ENCODE assay signal across 24 mouse cellular contexts in genomic region chr10:96921181-96921580, GRCm38 (mm10).
DNase-seq lines count a peak whose midpoint lies in the region; ATAC-seq lines count a peak whose summit lies in the region.
"Had no signal": no experiment of that assay in that cellular context is flagged by ENCODE, and none has a peak within 500 bp of the region (broad histone marks: within the 10 kb centered on the region; RNA-seq: fewer than 3 reads in every experiment).

No protein-coding gene starts in this region.

- 97% methylated on average over 1 of the region's 1 CpGs for WGBS in midbrain, embryonic 11.5 days
- 89% methylated on average over 1 of the region's 1 CpGs for WGBS in midbrain, embryonic 16.5 days

- no peaks in the 10 kb centered on the region for H3K4me1 ChIP-seq in midbrain, embryonic 11.5 days (ENCODE audit: control insufficient read depth, insufficient read depth, low read length)
- H3K4me1 ChIP-seq in midbrain, embryonic 16.5 days (ENCODE audit: control insufficient read depth, insufficient read depth, low read length): no peaks in the 10 kb centered on the region
- H3K4me1 ChIP-seq: embryonic facial prominence, embryonic 10.5 days; forebrain, embryonic 10.5 days; heart, embryonic 15.5 days; hindbrain, embryonic 13.5 days had no signal

- H3K9me3 ChIP-seq in midbrain, embryonic 11.5 days (ENCODE audit: control insufficient read depth, low read length): peaks cover 7% of the 10 kb centered on the region; the same call in 1 of the 2 replicates
- H3K9me3 ChIP-seq in midbrain, embryonic 16.5 days (replicated peaks; ENCODE audit: control insufficient read depth, low read length, poor library complexity, severe bottlenecking): peaks cover 9% of the 10 kb centered on the region; the same call in 1 of the 2 replicates

- no peak overlapping the region for H3K4me3 ChIP-seq in midbrain, embryonic 11.5 days (ENCODE audit: low read depth, low read length)
- no peak overlapping the region for H3K4me3 ChIP-seq in midbrain, embryonic 16.5 days (ENCODE audit: low read depth, low read length)
- H3K4me3 ChIP-seq: embryonic facial prominence, embryonic 10.5 days; forebrain, embryonic 10.5 days; heart, embryonic 15.5 days; hindbrain, embryonic 13.5 days had no signal

- H3K36me3 ChIP-seq in midbrain, embryonic 11.5 days (ENCODE audit: control insufficient read depth, insufficient read depth, low read length): no peaks in the 10 kb centered on the region
- no peaks in the 10 kb centered on the region for H3K36me3 ChIP-seq in midbrain, embryonic 16.5 days (ENCODE audit: control insufficient read depth, insufficient read depth, low read length)
- H3K36me3 ChIP-seq: embryonic facial prominence, embryonic 10.5 days; forebrain, embryonic 10.5 days; G1E; heart, embryonic 15.5 days; hindbrain, embryonic 13.5 days had no signal

- H3K27me3 ChIP-seq in midbrain, embryonic 11.5 days (ENCODE audit: control insufficient read depth, insufficient read depth, low read length): no peaks in the 10 kb centered on the region
- no peaks in the 10 kb centered on the region for H3K27me3 ChIP-seq in midbrain, embryonic 16.5 days (ENCODE audit: control insufficient read depth, insufficient read depth, low read depth, low read length)
- H3K27me3 ChIP-seq: heart, embryonic 15.5 days; hindbrain, embryonic 13.5 days had no signal

- H3K9ac ChIP-seq in midbrain, embryonic 11.5 days (ENCODE audit: low read length): no peak overlapping the region
- H3K9ac ChIP-seq in midbrain, embryonic 16.5 days (ENCODE audit: low read depth, low read length): no peak overlapping the region
- H3K9ac ChIP-seq: heart, embryonic 15.5 days; hindbrain, embryonic 13.5 days had no signal

- peak; percentile 52; the same call in 1 of the 2 replicates for ATAC-seq in frontal cortex, adult (ENCODE audit: low TSS enrichment)
- no peak for ATAC-seq in midbrain, embryonic 11.5 days (ENCODE audit: low FRiP score)
- ATAC-seq in midbrain, embryonic 16.5 days: no peak
- ATAC-seq in erythroid progenitor cell, adult 5-6 weeks (replicated peaks; ENCODE audit: low FRiP score, poor library complexity, severe bottlenecking): no peak
- ATAC-seq: CD4-positive, CD25-positive, alpha-beta regulatory T cell, adult 4 months; forebrain, embryonic 14.5 days had no signal

- no peak overlapping the region for H3K4me2 ChIP-seq in midbrain, embryonic 11.5 days
- no peak overlapping the region for H3K4me2 ChIP-seq in midbrain, embryonic 16.5 days (ENCODE audit: low read length)
- H3K4me2 ChIP-seq: heart, embryonic 11.5 days; heart, embryonic 15.5 days; hindbrain, embryonic 13.5 days had no signal

- DNase-seq in frontal cortex, postnatal 25 days (ENCODE audit: low spot score in 2 of 2): no peak
- DNase-seq in midbrain, embryonic 11.5 days (ENCODE audit: low spot score, missing footprints): peak; percentile 21
- DNase-seq in brain, adult 2 months (ENCODE audit: low read depth, low spot score): peak; percentile 55
- peak; percentile 78 for DNase-seq in layer of hippocampus, adult 9-11 months
- no peak for DNase-seq in adrenal gland, postnatal 4 days (ENCODE audit: low spot score in 2 of 2)
- DNase-seq: adrenal gland, adult 8-10 months; adrenal gland, postnatal 36 days; B cell, adult 2 months; cerebellum, adult 11-12 months; cerebellum, adult 9-11 months; gastrocnemius, postnatal 10 days; heart, adult 18-20 months; heart, postnatal 14 days had no signal

- H3K27ac ChIP-seq in midbrain, embryonic 11.5 days (ENCODE audit: low read depth, low read length): no peak overlapping the region
- H3K27ac ChIP-seq in midbrain, embryonic 16.5 days (ENCODE audit: low read length): no peak overlapping the region
- H3K27ac ChIP-seq: embryonic facial prominence, embryonic 10.5 days; forebrain, embryonic 10.5 days; heart, embryonic 15.5 days; hindbrain, embryonic 13.5 days had no signal

Comparison
In these comparisons a context has a peak if more than half of its experiments do, and no peak if none do; other contexts are left out.
1. DNase-seq: peak in midbrain, embryonic 11.5 days (single experiment), brain, adult 2 months (single experiment) and layer of hippocampus, adult 9-11 months (single experiment); none in frontal cortex, postnatal 25 days (0 of 2) and adrenal gland, postnatal 4 days (0 of 2).